Mouse (Mus musculus): ENCODE data around the gene Npvf. TPM values are rescaled to one million over a fixed set of nuclear protein-coding genes. Genes with fewer than 3 reads are reported as not detected.

Npvf gene
- polyA plus RNA-seq, 1 experiment from 2014 or later, result 0.74 TPM

Other genes with a start within 250 kb of the Npvf start
- 2.8 and 3.5 TPM in 2 replicates for gene Osbpl3, start 198.2 kb downstream of the Npvf start, polyA plus RNA-seq (2014; fragmentation: Nextera tagmentation; extraction: Ambion mirVana)
- gene Cycs, start 87.9 kb downstream of the Npvf start, polyA plus RNA-seq (2014; fragmentation: Nextera tagmentation; extraction: Ambion mirVana), result 65.1 and 70.5 TPM in 2 replicates
- gene 4921507P07Rik, start 57.8 kb downstream of the Npvf start, polyA plus RNA-seq (2014; fragmentation: Nextera tagmentation; extraction: Ambion mirVana), result 1.0 and 1.3 TPM in 2 replicates

Data from forebrain, embryonic 14.5 days (tissue).